Mouse (Mus musculus) embryonic facial prominence, embryonic 13.5 days (tissue): ENCODE results near the gene Myadm. TPM values are rescaled to one million over a fixed set of nuclear protein-coding genes. Genes with fewer than 3 reads are reported as not detected.
"Not testable (repeated sequence)": the region's sequence is repeated elsewhere in the genome, so short reads cannot be mapped to it uniquely, and the experiment has no call there.

Source experiments
- ATAC-seq: fragments of 200-750 bp; cut with Nextera tagmentation; 2 replicates; pipeline ENCODE4 v1.8.0; 2017; ENCODE audit warnings: low read depth; ENCODE audit not compliant: insufficient number of reproducible peaks, insufficient read depth, low FRiP score, low TSS enrichment
- H3K27ac ChIP-seq: fragments of 300-500 bp; sonication (generic); 2 replicates; pipeline ENCODE4 v1.5.1; 2015; ENCODE audit warnings: moderate library complexity, mild to moderate bottlenecking, inconsistent platforms
- H3K27me3 ChIP-seq: fragments of 300-500 bp; sonication (generic); 2 replicates; pipeline ENCODE4 v1.6.1; 2015; ENCODE audit warnings: mild to moderate bottlenecking, inconsistent platforms
- H3K36me3 ChIP-seq: fragments of 300-500 bp; sonication (generic); 2 replicates; pipeline ENCODE4 v1.6.1; 2015; ENCODE audit warnings: mild to moderate bottlenecking, inconsistent platforms
- H3K4me1 ChIP-seq: fragments of 300-500 bp; sonication (generic); 2 replicates; pipeline ENCODE4 v1.6.1; 2015; ENCODE audit warnings: inconsistent platforms
- H3K4me2 ChIP-seq: fragments of 300-500 bp; sonication (generic); 2 replicates; pipeline ENCODE4 v1.6.1; 2015; ENCODE audit warnings: moderate library complexity, mild to moderate bottlenecking, inconsistent platforms
- H3K4me3 ChIP-seq: fragments of 300-500 bp; sonication (generic); 2 replicates; pipeline ENCODE4 v1.5.1; 2015; ENCODE audit warnings: mild to moderate bottlenecking, inconsistent platforms
- H3K9ac ChIP-seq: fragments of 300-500 bp; sonication (generic); 2 replicates; pipeline ENCODE4 v1.6.1; 2015; ENCODE audit warnings: mild to moderate bottlenecking, inconsistent platforms
- H3K9me3 ChIP-seq: fragments of 300-500 bp; sonication (generic); 2 replicates; pipeline ENCODE4 v1.6.1; 2016; ENCODE audit warnings: inconsistent platforms
- WGBS: fragments of 180-500 bp; shearing (Covaris S2); methylation state at CpG from one replicate; pipeline ENCODE4 v1.1.7; 2015; ENCODE audit warnings: mixed read lengths; 5-methylcytosine and 5-hydroxymethylcytosine counted together
- polyA plus RNA-seq: library from polyadenylated mRNA; unstranded; fragments of >200 nt; fragmentation: Nextera tagmentation; extraction: Ambion mirVana; gene quantifications from 2 replicates; pipeline ENCODE4 v1.2.1, GENCODE M21; 2015

Myadm gene
- polyA plus RNA-seq, 1 experiment from 2014 or later, result 43.3 TPM

DNA sequence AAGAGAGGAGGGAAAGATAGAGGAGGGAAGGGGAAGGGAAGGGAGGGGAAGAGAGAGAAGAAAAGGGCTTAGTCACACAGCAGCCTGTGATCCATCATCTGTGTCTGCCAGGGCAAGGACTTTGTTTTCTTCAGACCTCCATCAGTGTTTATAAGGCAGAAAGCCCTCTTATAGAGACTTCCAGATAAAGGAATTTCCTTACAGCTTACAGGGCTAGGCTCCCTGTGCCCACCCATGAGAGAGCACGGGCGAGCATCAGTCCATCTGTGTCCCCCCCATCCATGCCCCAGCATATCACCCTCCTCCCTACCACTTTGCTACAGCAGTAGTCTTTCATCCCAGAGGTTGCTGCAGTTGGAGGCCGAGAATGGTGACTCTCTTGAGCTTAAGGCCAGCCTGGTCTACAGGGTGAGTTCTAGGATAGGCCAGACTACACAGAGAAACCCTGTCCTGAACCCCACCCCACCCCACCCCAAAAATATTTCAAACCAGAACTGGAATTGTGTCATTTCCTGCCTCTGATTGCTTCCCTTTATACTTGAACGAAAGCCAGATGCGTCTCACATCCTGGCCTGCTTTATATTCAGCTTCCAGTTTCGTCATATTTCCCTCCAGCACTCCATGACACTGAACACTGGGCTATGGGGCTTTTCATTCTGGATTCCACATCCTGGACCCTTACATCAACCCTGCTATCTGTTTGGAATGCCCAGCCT is 13.3 kb upstream of the Myadm start:
- H3K36me3 ChIP-seq, result no peaks in the 10 kb centered on the region
- no peak overlapping the region for H3K9ac ChIP-seq
- no peaks in the 10 kb centered on the region for H3K27me3 ChIP-seq
- no peaks in the 10 kb centered on the region for H3K9me3 ChIP-seq
- ATAC-seq, result no peak
- H3K4me3 ChIP-seq, result no peak overlapping the region
- WGBS, result 32% methylated on average over 6 of the region's 6 CpGs
- peak overlapping the region; percentile 64 for H3K27ac ChIP-seq
- H3K4me2 ChIP-seq, result no peak overlapping the region
- peaks cover 8% of the 10 kb centered on the region; the same call in 1 of the 2 replicates for H3K4me1 ChIP-seq

DNA sequence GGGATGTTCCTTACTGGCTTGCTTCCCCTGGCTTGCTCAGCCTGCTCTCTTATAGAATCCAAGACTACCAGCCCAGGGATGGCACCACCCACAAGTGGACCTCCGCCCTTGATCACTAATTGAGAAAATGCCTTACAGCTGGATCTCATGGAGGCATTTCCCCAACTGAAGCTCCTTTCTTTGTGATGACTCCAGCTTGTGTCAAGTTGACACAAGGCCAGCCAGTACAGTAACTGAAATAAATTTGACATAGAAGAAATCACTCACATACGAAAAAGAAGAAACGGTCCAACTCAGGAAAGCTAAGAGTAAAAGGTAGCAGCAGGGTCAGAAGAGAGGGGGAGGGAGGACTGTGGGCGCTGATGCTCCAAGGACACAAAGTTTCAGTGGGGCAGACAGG is 12.1 kb upstream of the Myadm start:
- H3K4me3 ChIP-seq, H3K9ac ChIP-seq, H3K4me1 ChIP-seq, H3K36me3 ChIP-seq, H3K27me3 ChIP-seq, ATAC-seq, H3K9me3 ChIP-seq, H3K4me2 ChIP-seq: not testable (repeated sequence)
- H3K27ac ChIP-seq, result 0 out of 2 replicates have a peak overlapping the region, but pooled peaks have one; percentile 44
- 16% methylated on average over 4 of the region's 4 CpGs for WGBS

DNA sequence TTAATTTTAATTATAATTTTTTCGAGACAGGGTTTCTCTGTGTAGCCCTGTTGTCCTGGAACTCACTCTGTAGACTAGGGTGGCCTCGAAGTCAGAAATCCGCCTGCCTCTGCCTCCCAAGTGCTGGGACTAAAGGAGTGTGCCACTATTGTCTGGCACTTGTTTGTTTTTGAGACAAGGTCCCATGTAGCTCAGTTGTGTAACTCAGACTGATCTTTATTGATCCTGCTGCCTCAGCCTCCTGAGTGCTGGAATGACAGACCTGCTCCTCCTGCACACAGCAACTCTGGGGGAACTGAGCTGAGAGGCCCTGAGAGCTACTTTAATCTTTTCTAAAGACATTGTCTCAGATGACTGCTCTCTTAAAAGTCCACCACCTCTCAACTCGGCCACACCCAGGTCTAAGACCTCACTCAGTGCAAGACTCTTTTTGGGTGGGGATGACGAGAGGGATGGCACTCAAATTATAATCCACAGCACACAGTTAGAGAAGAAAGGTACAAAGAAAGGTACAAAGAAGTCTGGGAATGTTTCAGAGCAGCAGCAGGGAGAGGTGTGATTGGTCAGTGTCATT is 8.7 kb upstream of the Myadm start:
- Histone ChIP-seq H3K4me1 (peaks cover 8% of the 10 kb centered on the region; the same call in 1 of the 2 replicates), H3K36me3 (no peaks in the 10 kb centered on the region), H3K9ac (no peak overlapping the region), H3K9me3 (no peaks in the 10 kb centered on the region), H3K27ac (no peak overlapping the region), H3K27me3 (no peaks in the 10 kb centered on the region), H3K4me3 (no peak overlapping the region), H3K4me2 (no peak overlapping the region)
- no peak for ATAC-seq
- WGBS, result 73% methylated on average over 5 of the region's 5 CpGs

DNA sequence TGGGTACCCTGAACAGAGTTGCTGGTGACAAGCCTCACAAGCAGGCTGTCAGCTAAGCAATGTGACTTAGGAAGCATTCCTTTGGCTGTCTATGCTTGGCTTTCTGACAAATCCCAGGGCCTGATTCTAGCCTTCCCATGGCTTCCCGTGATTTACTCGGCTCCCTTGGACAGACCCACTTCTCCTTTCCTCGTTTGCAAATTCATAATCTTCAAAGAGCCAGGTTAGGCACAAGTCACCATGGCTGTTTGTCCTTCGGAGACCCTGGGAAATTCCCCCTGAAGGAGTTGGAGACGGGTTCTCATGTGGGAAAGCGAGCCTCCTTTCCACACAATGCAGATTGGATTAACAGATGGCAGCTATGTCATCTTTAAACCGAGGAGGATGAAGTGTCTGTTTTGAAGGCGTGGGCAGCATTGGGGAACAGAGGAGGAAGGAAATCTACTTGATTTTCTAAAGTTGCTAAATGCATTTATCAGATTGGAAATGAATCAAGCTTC is 8.2 kb upstream of the Myadm start:
- peaks cover 4% of the 10 kb centered on the region; the same call in 1 of the 2 replicates for H3K4me1 ChIP-seq
- H3K4me2 ChIP-seq, result no peak overlapping the region
- no peaks in the 10 kb centered on the region for H3K36me3 ChIP-seq
- no peak overlapping the region for H3K27ac ChIP-seq
- H3K27me3 ChIP-seq, result no peaks in the 10 kb centered on the region
- H3K9me3 ChIP-seq, result no peaks in the 10 kb centered on the region
- no peak for ATAC-seq
- no peak overlapping the region for H3K4me3 ChIP-seq
- 46% methylated on average over 8 of the region's 8 CpGs for WGBS
- H3K9ac ChIP-seq, result no peak overlapping the region

DNA sequence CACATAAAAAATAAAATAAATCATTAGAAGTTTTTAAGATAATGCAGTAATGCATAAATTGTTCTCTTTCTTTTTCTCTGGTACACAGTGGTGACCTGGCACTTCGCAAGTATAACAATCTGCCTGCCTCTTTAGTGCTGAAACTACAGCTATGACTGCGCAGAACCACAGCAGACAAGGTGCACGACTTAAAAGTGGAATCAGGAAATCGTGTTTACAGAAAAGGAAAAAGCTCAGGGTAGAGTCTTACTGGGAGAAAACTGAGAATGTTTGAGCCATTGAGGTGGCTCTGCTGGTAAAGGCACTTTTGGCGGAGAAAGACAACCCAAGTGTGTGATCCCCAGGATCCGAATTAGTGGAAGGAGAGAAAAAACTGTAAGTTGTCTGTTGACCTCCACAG is 7.1 kb upstream of the Myadm start:
- Histone ChIP-seq H3K9me3 (no peaks in the 10 kb centered on the region), H3K27ac (no peak overlapping the region), H3K4me3 (no peak overlapping the region), H3K4me1 (peaks cover 4% of the 10 kb centered on the region; the same call in 1 of the 2 replicates), H3K36me3 (no peaks in the 10 kb centered on the region), H3K4me2 (no peak overlapping the region), H3K27me3 (no peaks in the 10 kb centered on the region), H3K9ac (no peak overlapping the region)
- 78% methylated on average over 6 of the region's 6 CpGs for WGBS
- ATAC-seq, result no peak

DNA sequence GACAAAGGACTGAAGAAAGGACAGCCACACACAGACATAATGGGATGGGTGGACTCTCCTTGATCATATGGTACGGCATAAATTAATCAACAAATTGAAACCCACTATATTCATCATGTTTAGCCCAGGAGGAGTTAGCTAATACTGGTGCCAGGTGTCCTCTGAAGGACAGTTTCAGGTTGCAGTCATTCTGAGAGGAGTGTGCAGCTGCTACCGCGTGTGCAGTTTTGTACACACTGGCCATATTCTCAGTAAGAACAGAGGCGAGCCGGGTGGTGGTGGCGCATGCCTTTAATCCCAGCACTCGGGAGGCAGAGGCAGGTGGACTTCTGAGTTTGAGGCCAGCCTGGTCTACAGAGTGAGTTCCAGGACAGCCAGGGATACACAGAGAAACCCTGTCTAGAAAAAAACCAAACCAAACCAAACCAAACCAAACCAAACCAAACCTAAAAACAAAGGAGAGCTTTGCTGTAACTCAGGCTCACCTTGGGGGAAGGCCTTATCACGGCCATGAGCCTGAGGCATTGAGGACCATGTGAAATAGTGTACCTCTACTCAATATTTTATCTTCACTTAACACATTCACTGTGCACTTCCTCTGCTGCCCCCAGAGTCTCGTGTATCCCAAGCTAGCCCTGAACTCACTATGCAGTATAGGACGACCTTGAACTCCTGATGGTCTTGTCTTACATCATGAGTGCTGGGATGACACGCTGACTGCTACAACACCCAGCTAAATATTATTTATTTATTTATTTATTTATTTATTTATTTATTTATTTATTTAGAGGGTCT is 5.6 kb upstream of the Myadm start:
- H3K9me3 ChIP-seq, result no peaks in the 10 kb centered on the region
- H3K4me3 ChIP-seq, result no peak overlapping the region
- no peak for ATAC-seq
- H3K9ac ChIP-seq, result no peak overlapping the region
- 0 out of 2 replicates have a peak, but pooled peaks cover 3% of the 10 kb centered on the region for H3K4me1 ChIP-seq
- 83% methylated on average over 11 of the region's 11 CpGs for WGBS
- H3K27ac ChIP-seq, result no peak overlapping the region
- no peak overlapping the region for H3K4me2 ChIP-seq
- H3K27me3 ChIP-seq, result no peaks in the 10 kb centered on the region
- H3K36me3 ChIP-seq, result no peaks in the 10 kb centered on the region

DNA sequence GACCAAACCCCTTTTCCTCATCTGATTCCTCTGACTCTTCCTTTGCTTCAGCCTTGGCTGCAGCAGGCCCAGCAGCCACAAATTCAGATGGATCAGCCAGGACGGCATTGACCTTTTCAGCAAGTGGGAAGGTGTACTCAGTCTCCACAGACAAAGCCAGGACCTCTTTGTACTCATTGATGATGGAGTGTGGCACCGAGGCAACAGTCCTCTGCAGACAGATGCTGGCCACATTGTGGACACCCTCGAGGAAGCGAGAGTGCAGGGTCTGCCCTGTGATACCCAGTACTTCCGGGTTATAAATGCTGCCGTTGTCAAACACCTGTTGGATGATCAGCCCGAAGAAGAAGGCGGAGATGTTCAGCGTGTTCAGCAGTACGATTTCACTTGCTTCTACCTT is 4.3 kb upstream of the Myadm start:
- peaks cover 5% of the 10 kb centered on the region for H3K4me1 ChIP-seq
- H3K36me3 ChIP-seq, result no peaks in the 10 kb centered on the region
- H3K9me3 ChIP-seq, result no peaks in the 10 kb centered on the region
- H3K27ac ChIP-seq, result no peak overlapping the region
- H3K4me3 ChIP-seq, result no peak overlapping the region
- H3K27me3 ChIP-seq, result no peaks in the 10 kb centered on the region
- H3K4me2 ChIP-seq, result no peak overlapping the region
- 87% methylated on average over 10 of the region's 10 CpGs for WGBS
- H3K9ac ChIP-seq, result no peak overlapping the region
- no peak for ATAC-seq

DNA sequence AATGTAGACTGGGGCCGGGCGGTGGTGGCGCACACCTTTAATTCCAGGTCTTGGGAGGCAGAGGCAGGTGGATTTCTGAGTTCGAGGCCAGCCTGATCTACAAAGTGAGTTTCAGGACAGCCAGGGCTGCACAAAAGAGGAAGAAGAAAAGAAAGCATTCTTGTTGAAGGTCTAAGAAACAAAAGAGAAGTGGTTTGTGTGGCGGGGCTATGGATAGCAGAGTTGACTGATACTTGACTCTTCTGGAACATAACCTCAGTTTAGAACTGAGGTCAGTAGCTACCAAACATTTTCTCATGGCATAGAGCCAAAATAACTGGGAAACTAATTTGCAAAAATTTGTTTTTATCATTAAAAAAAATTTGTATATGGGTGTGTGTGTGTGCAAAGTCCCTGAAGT is 2.8 kb upstream of the Myadm start:
- H3K9ac ChIP-seq, result no peak overlapping the region
- whole genome bisulfite sequencing, result 94% methylated on average over 5 of the region's 5 CpGs
- no peak overlapping the region for H3K27ac ChIP-seq
- H3K36me3 ChIP-seq, result no peaks in the 10 kb centered on the region
- H3K27me3 ChIP-seq, result no peaks in the 10 kb centered on the region
- no peaks in the 10 kb centered on the region for H3K9me3 ChIP-seq
- H3K4me3 ChIP-seq, result no peak overlapping the region
- H3K4me2 ChIP-seq, result no peak overlapping the region
- H3K4me1 ChIP-seq, result peaks cover 20% of the 10 kb centered on the region
- no peak for ATAC-seq

DNA sequence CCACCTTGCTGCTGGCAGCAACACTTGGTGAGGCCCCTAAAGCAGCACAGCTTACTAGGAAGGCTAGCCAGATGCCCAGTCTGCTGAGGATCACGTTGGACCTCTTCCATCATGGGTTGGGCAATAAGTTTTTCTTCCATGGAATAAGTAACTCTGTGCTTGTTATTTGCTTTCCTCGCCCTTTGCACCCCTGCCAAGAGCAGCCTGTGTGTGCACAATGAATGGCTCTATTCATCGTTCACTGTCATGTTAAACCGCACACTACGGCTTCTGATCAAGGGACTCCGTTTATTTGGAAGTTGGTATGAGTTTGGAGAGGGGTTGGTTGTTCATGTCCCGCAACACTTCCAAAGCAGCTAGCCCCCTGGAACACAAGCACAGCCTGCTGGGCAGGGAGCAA is 1.7 kb upstream of the Myadm start:
- Histone ChIP-seq H3K4me2 (no peak overlapping the region), H3K4me1 (peaks cover 30% of the 10 kb centered on the region), H3K9ac (no peak overlapping the region), H3K9me3 (no peaks in the 10 kb centered on the region), H3K27me3 (no peaks in the 10 kb centered on the region), H3K36me3 (no peaks in the 10 kb centered on the region), H3K4me3 (no peak overlapping the region), H3K27ac (peak overlapping the region; percentile 48; the same call in 1 of the 2 replicates)
- WGBS, result 47% methylated on average over 7 of the region's 7 CpGs
- ATAC-seq, result no peak

DNA sequence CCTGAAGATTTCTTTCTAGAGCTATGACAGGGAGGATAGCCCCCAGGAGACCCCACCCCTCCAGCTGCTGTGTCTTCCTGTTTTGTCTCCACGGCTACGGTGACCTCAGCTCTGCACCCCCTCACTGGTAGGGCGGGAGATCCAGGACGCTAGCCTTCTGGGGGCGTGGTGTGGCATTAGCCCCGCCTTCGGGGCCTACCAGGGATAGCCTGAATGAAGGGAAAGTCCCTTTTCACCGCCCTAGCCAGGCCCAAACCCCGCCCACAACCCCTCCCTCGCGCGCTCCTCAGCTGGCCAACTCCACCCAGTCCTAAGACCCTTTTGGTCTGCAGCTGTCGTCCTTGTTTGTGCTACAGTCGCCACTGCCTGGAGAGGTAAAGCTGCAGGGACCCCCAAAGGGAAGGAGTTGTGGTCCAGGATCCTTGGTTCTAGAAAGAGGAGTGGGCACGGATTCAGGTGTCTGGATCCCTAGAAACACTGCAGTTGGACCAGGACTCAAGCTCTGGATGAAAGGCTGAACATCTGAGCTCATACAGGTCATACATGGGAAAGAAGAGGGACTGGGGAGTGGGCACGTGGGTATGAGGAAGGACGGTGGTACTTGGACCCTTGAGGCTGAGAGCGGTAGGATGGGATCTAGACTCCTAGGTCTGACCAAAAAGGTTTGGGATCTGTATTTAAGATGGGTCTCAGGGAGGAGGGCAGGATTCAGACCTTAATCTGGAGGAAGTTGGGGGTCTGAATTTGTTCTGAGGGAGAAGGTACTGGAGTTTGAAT is 1.6 kb downstream of the Myadm start:
- H3K9ac ChIP-seq, result peak overlapping the region; percentile 79
- WGBS, result 2% methylated on average over 18 of the region's 18 CpGs
- H3K27me3 ChIP-seq, result no peaks in the 10 kb centered on the region
- ATAC-seq, result peak; percentile 85
- peaks cover 12% of the 10 kb centered on the region for H3K36me3 ChIP-seq
- peak overlapping the region; percentile 55 for H3K4me3 ChIP-seq
- H3K27ac ChIP-seq, result peak overlapping the region; percentile 94
- H3K4me2 ChIP-seq, result peak overlapping the region; percentile 75
- no peaks in the 10 kb centered on the region for H3K9me3 ChIP-seq
- H3K4me1 ChIP-seq, result peaks cover 45% of the 10 kb centered on the region

DNA sequence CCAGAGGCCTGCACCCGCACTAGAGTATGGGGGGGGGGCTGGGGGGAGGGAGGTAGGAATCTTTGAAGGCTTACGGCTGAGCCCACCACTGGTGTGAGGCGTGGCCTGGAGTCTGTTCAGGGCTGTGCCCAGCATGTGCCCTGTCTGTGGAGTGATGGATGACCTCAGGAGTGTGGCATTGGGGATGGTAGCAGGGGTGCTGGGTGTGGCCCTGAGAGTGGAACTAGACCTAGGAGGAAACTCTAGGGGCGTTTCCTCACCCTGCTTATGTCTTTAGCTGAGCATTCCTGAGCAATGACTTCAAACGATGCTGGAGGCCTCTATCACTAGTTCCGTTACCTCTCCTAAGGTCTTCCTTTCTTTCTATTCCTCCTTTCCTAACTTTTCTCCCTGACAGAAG is 2.3 kb downstream of the Myadm start:
- WGBS, result 43% methylated on average over 6 of the region's 6 CpGs
- Histone ChIP-seq H3K36me3 (peaks cover 12% of the 10 kb centered on the region), H3K4me2 (peak overlapping the region; percentile 75), H3K4me1 (peaks cover 45% of the 10 kb centered on the region), H3K27ac (peak overlapping the region; percentile 94), H3K27me3 (no peaks in the 10 kb centered on the region), H3K9ac (no peak overlapping the region), H3K9me3 (no peaks in the 10 kb centered on the region), H3K4me3 (peak overlapping the region; percentile 55)
- ATAC-seq, result no peak
